ENCODE assay signal across 9 mouse cellular contexts in genomic region chr5:144884629-144885217, GRCm38 (mm10).
DNase-seq lines count a peak whose midpoint lies in the region; ATAC-seq and TF ChIP-seq lines count a peak whose summit lies in the region.
"Had no signal": no experiment of that assay in that cellular context is flagged by ENCODE, and none has a peak within 500 bp of the region (broad histone marks: within the 10 kb centered on the region; RNA-seq: fewer than 3 reads in every experiment).

No protein-coding gene starts in this region.

- 90% methylated on average over 13 of the region's 13 CpGs for WGBS in thymus, adult 2 months

- DNase-seq in frontal cortex, postnatal 25 days (ENCODE audit: low spot score in 2 of 2), result no peak
- peak; percentile 54 for DNase-seq in right cerebral cortex, adult 18-20 months
- no peak for DNase-seq in right cerebral cortex, postnatal 36 days (ENCODE audit: low spot score in 2 of 2)
- peak in 1 of 2 experiments; percentile 36 for DNase-seq in left cerebral cortex, adult 2 months (ENCODE audit: extremely low spot score in 1 of 2, low spot score in 2 of 2)
- DNase-seq in telencephalon, adult 2 months (ENCODE audit: low read depth, low spot score), result peak; percentile 10
- DNase-seq in adrenal gland, postnatal 36 days, result no peak
- DNase-seq in thymus, adult 2 months, result no peak

- H3K4me3 ChIP-seq in left cerebral cortex, adult 2 months, result no peak overlapping the region
- no peak overlapping the region for H3K4me3 ChIP-seq in thymus, adult 2 months (ENCODE audit: control insufficient read depth, insufficient read depth, low read length)

- intact Hi-C loops in left cerebral cortex, adult 2 months (cut with DNase I), result no loop called here

- H3K27me3 ChIP-seq in thymus, adult 2 months (ENCODE audit: control insufficient read depth, insufficient read depth, low read length), result no peaks in the 10 kb centered on the region

- H3K36me3 ChIP-seq in thymus, adult 2 months (ENCODE audit: control insufficient read depth, insufficient read depth, low read length), result peaks cover 15% of the 10 kb centered on the region

- TF ChIP-seq POLR2A in thymus, adult 2 months (IDR thresholded peaks at IDR 0.05; ENCODE audit: control insufficient read depth, extremely low read depth, insufficient read depth, low read length, poor library complexity), result no peak

- no peaks in the 10 kb centered on the region for H3K4me1 ChIP-seq in thymus, adult 2 months (replicated peaks; ENCODE audit: control insufficient read depth, insufficient read depth, low read length)

- TF ChIP-seq CTCF in left cerebral cortex, adult 2 months (IDR thresholded peaks at IDR 0.05), result peak; percentile 56
- TF ChIP-seq CTCF in thymus, adult 2 months (IDR thresholded peaks at IDR 0.05; ENCODE audit: borderline replicate concordance, control insufficient read depth, extremely low read depth, insufficient read depth, low read length, poor library complexity), result no peak

- H3K27ac ChIP-seq in left cerebral cortex, adult 2 months, result no peak overlapping the region
- H3K27ac ChIP-seq in thymus, adult 2 months (ENCODE audit: control insufficient read depth, insufficient read depth, low read length), result no peak overlapping the region
- H3K27ac ChIP-seq: macrophage had no signal

- peak; percentile 56 for ATAC-seq in frontal cortex, adult (ENCODE audit: low TSS enrichment)

Comparison
In these comparisons a context has a peak if more than half of its experiments do, and no peak if none do; other contexts are left out.
1. DNase-seq: peak in right cerebral cortex, adult 18-20 months (single experiment) and telencephalon, adult 2 months (single experiment); none in frontal cortex, postnatal 25 days (0 of 2), right cerebral cortex, postnatal 36 days (0 of 2), adrenal gland, postnatal 36 days (0 of 2) and thymus, adult 2 months (single experiment).